21 mouse cellular contexts compared by ENCODE assay signal in genomic region chr4:135530270-135530669, GRCm38 (mm10). TPM values are rescaled to one million over a fixed set of nuclear protein-coding genes. Genes with fewer than 3 reads are reported as not detected.
DNase-seq lines count a peak whose midpoint lies in the region; TF ChIP-seq lines count a peak whose summit lies in the region.
"Had no signal": no experiment of that assay in that cellular context is flagged by ENCODE, and none has a peak within 500 bp of the region (broad histone marks: within the 10 kb centered on the region; RNA-seq: fewer than 3 reads in every experiment).

No protein-coding gene starts in this region.

- H3K4me1 ChIP-seq in cerebellum, adult 2 months (ENCODE audit: control insufficient read depth, insufficient read depth, low read length), result no peaks in the 10 kb centered on the region
- peaks cover 75% of the 10 kb centered on the region for H3K4me1 ChIP-seq in E14TG2a.4 (replicated peaks; ENCODE audit: low read depth, low read length)
- H3K4me1 ChIP-seq: liver, embryonic 15.5 days had no signal

- H3K4me3 ChIP-seq in cerebellum, adult 2 months (replicated peaks; ENCODE audit: insufficient read depth, low read depth, low read length), result no peak overlapping the region
- H3K4me3 ChIP-seq in left cerebral cortex, adult 2 months, result no peak overlapping the region
- H3K4me3 ChIP-seq in E14TG2a.4 (replicated peaks; ENCODE audit: low read length), result no peak overlapping the region
- H3K4me3 ChIP-seq: erythroblast, embryonic 14.5 days; hindbrain, embryonic 10.5 days; liver, embryonic 15.5 days; midbrain, embryonic 10.5 days; neural tube, embryonic 13.5 days had no signal

- intact Hi-C loops in left cerebral cortex, adult 2 months (cut with DNase I), result no loop called here

- no peak overlapping the region for H3K27ac ChIP-seq in cerebellum, adult 2 months (ENCODE audit: insufficient read depth, low read length)
- no peak overlapping the region; the same call in 1 of the 2 replicates for H3K27ac ChIP-seq in left cerebral cortex, adult 2 months
- H3K27ac ChIP-seq: hindbrain, embryonic 10.5 days; liver, embryonic 15.5 days; midbrain, embryonic 10.5 days; neural tube, embryonic 13.5 days had no signal

- no peaks in the 10 kb centered on the region for H3K36me3 ChIP-seq in E14TG2a.4 (ENCODE audit: insufficient read depth, low read length)
- H3K36me3 ChIP-seq: G1E; liver, embryonic 15.5 days; midbrain, embryonic 10.5 days; neural tube, embryonic 13.5 days had no signal

- peaks cover 12% of the 10 kb centered on the region for H3K9me3 ChIP-seq in E14TG2a.4 (ENCODE audit: low read length)
- H3K9me3 ChIP-seq: neural tube, embryonic 13.5 days had no signal

- TF ChIP-seq POLR2A in cerebellum, adult 2 months (IDR thresholded peaks at IDR 0.05; ENCODE audit: borderline replicate concordance, insufficient read depth, low read length), result no peak
- TF ChIP-seq POLR2A in brain, embryonic 14.5 days (IDR thresholded peaks at IDR 0.05; ENCODE audit: borderline replicate concordance, extremely low read depth, insufficient read depth, insufficient read length, poor library complexity, severe bottlenecking), result no peak

- no peaks in the 10 kb centered on the region for H3K27me3 ChIP-seq in cerebellum, adult 2 months (ENCODE audit: control insufficient read depth, insufficient read depth, low read length)
- H3K27me3 ChIP-seq in E14TG2a.4 (ENCODE audit: insufficient read depth, low read length), result peaks cover 17% of the 10 kb centered on the region

- 0 out of 2 replicates have a peak, but pooled peaks have one; percentile 16 for TF ChIP-seq CTCF in cerebellum, adult 2 months (IDR thresholded peaks at IDR 0.05; ENCODE audit: borderline replicate concordance, insufficient read depth, low read depth, low read length)
- peak; percentile 24 for TF ChIP-seq CTCF in left cerebral cortex, adult 2 months (IDR thresholded peaks at IDR 0.05)
- TF ChIP-seq CTCF in E14TG2a.4 (conservative IDR thresholded peaks at IDR 0.05; ENCODE audit: low read length), result peak; percentile 51
- peak; percentile 9; the same call in 1 of the 2 replicates for TF ChIP-seq CTCF in brain, embryonic 14.5 days (IDR thresholded peaks at IDR 0.05; ENCODE audit: borderline replicate concordance, extremely low read depth, insufficient read depth, insufficient read length)

- 56% methylated on average over 2 of the region's 2 CpGs for WGBS in cerebellum, adult 2 months

- no peak for DNase-seq in cerebellum, adult 2 months
- DNase-seq in cerebellum, adult 18-20 months, result no peak
- DNase-seq in left cerebral cortex, adult 2 months (ENCODE audit: extremely low spot score in 1 of 2, low spot score in 2 of 2), result no peak
- DNase-seq in left cerebral cortex, adult 18-20 months (ENCODE audit: low spot score in 2 of 2), result no peak
- DNase-seq in brain, embryonic 14.5 days (ENCODE audit: low read depth), result no peak
- no peak for DNase-seq in frontal cortex, postnatal 36 days (ENCODE audit: low spot score in 2 of 2)
- no peak for DNase-seq in urinary bladder, postnatal 4 days (ENCODE audit: low spot score in 2 of 2)
- DNase-seq: adrenal gland, adult 8-10 months; cerebellum, adult 8-10 months; heart, adult 18-20 months; lung, postnatal 4 days; right cerebral cortex, postnatal 25 days had no signal

RNA-seq across cellular contexts. Expression of gene Nipal3, which starts 35.4 kb away (rescaled TPM):
- polyA plus RNA-seq in cerebellum, adult 2 months (2012; rRNA removed), result 57.5 and 60.9 TPM in 2 replicates
- 10 to 100 TPM; 93.9 to 94.9 TPM for total RNA-seq in left cerebral cortex, adult 2 months (2021)
- 100 to 1,000 TPM in 1 of 2 experiments, 10 to 100 TPM in 1; 87.4 to 101 TPM for total RNA-seq in left cerebral cortex, adult 18-20 months (2021)
- 16.7 and 27.1 TPM in 2 replicates for polyA plus RNA-seq in brain, embryonic 14.5 days (2012; rRNA removed)

RNA-seq across cellular contexts. Expression of gene Stpg1, which starts 35.7 kb away (rescaled TPM):
- polyA plus RNA-seq in cerebellum, adult 2 months (2012; rRNA removed), result 0.72 and 0.76 TPM in 2 replicates
- total RNA-seq in left cerebral cortex, adult 2 months (2021), result 1 to 10 TPM in 1 of 2 experiments, under 1 TPM in 1; 0.57 to 1.7 TPM
- 1 to 10 TPM; 1.0 to 1.8 TPM for total RNA-seq in left cerebral cortex, adult 18-20 months (2021)
- polyA plus RNA-seq in brain, embryonic 14.5 days (2012; rRNA removed), result 0.32 and 0.60 TPM in 2 replicates
- total RNA-seq: common myeloid progenitor, adult 5-6 weeks had no signal
- polyA plus RNA-seq: G1E; liver, embryonic 15.5 days had no signal

RNA-seq across cellular contexts. Expression of gene Grhl3, which starts 43.2 kb away (rescaled TPM):
- polyA plus RNA-seq in cerebellum, adult 2 months (2012; rRNA removed), result 0.25 and 0.29 TPM in 2 replicates
- 1 to 10 TPM in 1 of 2 experiments, under 1 TPM in 1; 0.86 to 1.5 TPM for total RNA-seq in left cerebral cortex, adult 2 months (2021)
- total RNA-seq in left cerebral cortex, adult 18-20 months (2021), result 1 to 10 TPM; 1.0 to 1.8 TPM
- 1.6 TPM in 2 replicates for polyA plus RNA-seq in brain, embryonic 14.5 days (2012; rRNA removed)
- total RNA-seq: common myeloid progenitor, adult 5-6 weeks; G1E; heart, adult 18-20 months had no signal
- polyA plus RNA-seq: erythroblast, embryonic 14.5 days; G1E; inflammation-experienced regulatory T-cells, adult 6 months had no signal
